Mouse (Mus musculus) neural tube, postnatal 0 days (tissue): ENCODE results near the gene Ankrd44. TPM values are rescaled to one million over a fixed set of nuclear protein-coding genes. Genes with fewer than 3 reads are reported as not detected.

Experiments used
- microRNA-seq: library from miRNA; unstranded; fragments of <30 nt; microRNA quantifications from one replicate; pipeline ENCODE4, GENCODE M21; 2016
- polyA plus RNA-seq: library from polyadenylated mRNA; unstranded; fragments of >200 nt; fragmentation: Nextera tagmentation; extraction: Ambion mirVana; gene quantifications from 2 replicates; pipeline ENCODE4 v1.2.1, GENCODE M21; 2015

Gene Ankrd44
- polyA plus RNA-seq: 12.6 and 13.2 TPM in 2 replicates

DNA sequence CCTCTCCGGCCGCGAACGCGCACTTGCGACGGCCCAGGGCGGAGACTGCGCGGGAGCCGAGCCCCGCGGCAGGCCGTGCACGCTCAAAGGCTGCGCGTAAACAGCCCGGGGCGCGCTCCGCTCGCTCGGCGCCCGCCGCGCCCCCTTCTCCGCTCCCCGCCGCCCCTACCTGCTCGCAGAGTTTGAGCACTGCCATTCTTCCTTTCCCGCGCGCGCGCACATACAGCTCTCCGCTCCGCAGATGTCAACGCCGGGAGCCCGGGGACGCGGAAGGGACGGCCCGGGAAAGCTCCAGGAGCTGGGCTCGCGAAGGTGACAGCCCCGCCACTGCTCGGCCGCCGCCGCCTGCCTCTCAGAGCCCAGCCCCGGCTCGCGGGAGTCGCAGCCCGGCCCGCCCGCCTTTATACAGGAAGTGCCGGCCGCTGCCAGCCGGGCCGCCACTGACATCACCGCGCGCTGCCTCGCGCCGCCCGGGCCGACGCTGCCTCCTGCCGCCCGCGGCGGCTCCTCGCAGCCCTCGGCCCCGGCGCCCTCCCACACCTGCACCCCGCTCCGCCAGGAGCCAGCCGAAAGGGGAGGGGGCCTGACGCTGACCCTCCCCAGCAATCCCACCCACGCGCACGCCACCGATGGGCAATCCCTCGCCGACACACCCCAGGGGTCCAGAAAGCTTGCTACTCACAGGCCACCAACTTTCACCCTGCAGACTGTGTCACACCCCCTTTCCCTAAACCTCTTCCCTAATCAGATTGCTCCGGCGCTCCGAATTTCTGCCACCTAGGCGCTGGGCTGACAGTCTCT is at the start of gene Ankrd44:
Gene Ankrd44, minus strand, starts transcription at position 417 of the 801 bp plus-strand sequence.

Small RNA genes within 50 kb of the gene (microRNA-seq; reads per million reads assigned to microRNA genes)
- gene Gm24053: not detected

Other genes starting within 250 kb of the Ankrd44 start
- 199 and 212 TPM in 2 replicates for gene Sf3b1, start 101.1 kb upstream of the Ankrd44 start, polyA plus RNA-seq
- gene Coq10b, start 126.4 kb upstream of the Ankrd44 start, polyA plus RNA-seq: 26.5 and 28.8 TPM in 2 replicates
- 274 and 307 TPM in 2 replicates for gene Hspe1, start 161.7 kb upstream of the Ankrd44 start, polyA plus RNA-seq
- 241 and 244 TPM in 2 replicates for gene Hspd1, start 161.9 kb upstream of the Ankrd44 start, polyA plus RNA-seq
- gene Mob4, start 204.8 kb upstream of the Ankrd44 start, polyA plus RNA-seq: 133 and 137 TPM in 2 replicates